Mouse (Mus musculus) liver, embryonic 14.5 days (tissue): Measurements from ENCODE around the gene Slco1a1.

Source experiments
- CTCF ChIP-seq: IDR thresholded peaks from 2 replicates; pipeline ENCODE4 v1.5.1; 2016; ENCODE audit warnings: antibody characterized with exemption, low read depth, control low read depth
- EP300 ChIP-seq: IDR thresholded peaks from 2 replicates; pipeline ENCODE4 v1.6.1; 2016; ENCODE audit warnings: antibody characterized with exemption, low read depth

GRCm38 (mm10) chr6:141961861-141962260 is 15.1 kb upstream of the Slco1a1 start:
- TF ChIP-seq CTCF, result no peak
- TF ChIP-seq EP300, result no peak
